ENCODE assay signal across 9 mouse cellular contexts in genomic region chr19:58124566-58124965, GRCm38 (mm10).
"Had no signal": no experiment of that assay in that cellular context is flagged by ENCODE, and none has a peak within 500 bp of the region (broad histone marks: within the 10 kb centered on the region; RNA-seq: fewer than 3 reads in every experiment).

No protein-coding gene starts in this region.

- H3K4me1 ChIP-seq: liver, embryonic 12.5 days; midbrain, embryonic 12.5 days had no signal

- H3K4me3 ChIP-seq: limb, embryonic 12.5 days; liver, embryonic 12.5 days; lung, embryonic 15.5 days; midbrain, embryonic 12.5 days had no signal

- ATAC-seq: intestine, embryonic 16.5 days; liver, embryonic 12.5 days; midbrain, embryonic 16.5 days had no signal

- H3K27ac ChIP-seq: limb, embryonic 12.5 days; liver, embryonic 12.5 days; lung, embryonic 15.5 days; midbrain, embryonic 12.5 days; stomach, postnatal 0 days had no signal

- H3K9me3 ChIP-seq: liver, embryonic 12.5 days; lung, embryonic 15.5 days; midbrain, embryonic 12.5 days had no signal

- DNase-seq: kidney, adult 2 months; thymus, postnatal 4 days had no signal

- H3K27me3 ChIP-seq: liver, embryonic 12.5 days; lung, embryonic 15.5 days; midbrain, embryonic 12.5 days had no signal

- H3K9ac ChIP-seq: limb, embryonic 12.5 days; liver, embryonic 12.5 days; lung, embryonic 15.5 days; midbrain, embryonic 12.5 days had no signal

- H3K36me3 ChIP-seq: limb, embryonic 12.5 days; liver, embryonic 12.5 days; lung, embryonic 15.5 days; midbrain, embryonic 12.5 days had no signal

- H3K4me2 ChIP-seq: liver, embryonic 12.5 days; lung, embryonic 15.5 days; midbrain, embryonic 12.5 days had no signal
